Mouse (Mus musculus) layer of hippocampus, adult 18-20 months (tissue): Measurements from ENCODE around the gene Vmn2r80. TPM values are rescaled to one million over a fixed set of nuclear protein-coding genes. Genes with fewer than 3 reads are reported as not detected.
"Not testable (repeated sequence)": the region's sequence is repeated elsewhere in the genome, so short reads cannot be mapped to it uniquely, and the experiment has no call there.

Experiments used
- DNase-seq, 2 experiments: peaks; one replicate each; pipeline ENCODE4 v3.0.0; 2022; ENCODE audit warnings: low spot score in 2 of 2
- long read RNA-seq: library from polyadenylated mRNA; stranded (forward); transcript quantifications from one replicate; pipeline ENCODE4 v2.0.0, GENCODE M21; 2021
- total RNA-seq, 2 experiments: library from RNA; stranded (reverse); gene quantifications; 2 replicates each; pipeline ENCODE4 v1.2.3; 2021

Vmn2r80 gene
- total RNA-seq, result not detected
- long read RNA-seq, result 0 reads

DNA sequence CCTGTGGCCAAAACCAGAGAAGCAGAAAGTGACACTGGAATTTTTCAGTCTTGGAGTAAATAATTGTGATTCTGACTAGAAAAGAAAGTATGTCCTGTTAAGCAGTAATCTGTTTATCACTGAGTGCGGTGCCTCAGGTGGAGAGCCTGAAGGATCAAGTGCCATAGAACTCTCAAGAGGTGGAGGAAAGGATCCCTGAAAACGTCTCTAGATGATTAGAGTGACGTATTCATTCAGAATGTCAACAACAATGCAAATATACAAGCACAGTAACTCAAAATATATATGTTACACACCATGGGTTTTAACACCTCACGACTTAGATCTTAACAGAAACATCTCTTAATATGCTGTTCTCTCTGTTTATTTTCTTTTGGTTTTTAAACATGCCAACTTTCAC is at the start of gene Vmn2r80:
TSS of gene Vmn2r80 (plus strand) at position 301 of the 400 bp plus-strand sequence.
- not testable (repeated sequence) for DNase-seq

DNA sequence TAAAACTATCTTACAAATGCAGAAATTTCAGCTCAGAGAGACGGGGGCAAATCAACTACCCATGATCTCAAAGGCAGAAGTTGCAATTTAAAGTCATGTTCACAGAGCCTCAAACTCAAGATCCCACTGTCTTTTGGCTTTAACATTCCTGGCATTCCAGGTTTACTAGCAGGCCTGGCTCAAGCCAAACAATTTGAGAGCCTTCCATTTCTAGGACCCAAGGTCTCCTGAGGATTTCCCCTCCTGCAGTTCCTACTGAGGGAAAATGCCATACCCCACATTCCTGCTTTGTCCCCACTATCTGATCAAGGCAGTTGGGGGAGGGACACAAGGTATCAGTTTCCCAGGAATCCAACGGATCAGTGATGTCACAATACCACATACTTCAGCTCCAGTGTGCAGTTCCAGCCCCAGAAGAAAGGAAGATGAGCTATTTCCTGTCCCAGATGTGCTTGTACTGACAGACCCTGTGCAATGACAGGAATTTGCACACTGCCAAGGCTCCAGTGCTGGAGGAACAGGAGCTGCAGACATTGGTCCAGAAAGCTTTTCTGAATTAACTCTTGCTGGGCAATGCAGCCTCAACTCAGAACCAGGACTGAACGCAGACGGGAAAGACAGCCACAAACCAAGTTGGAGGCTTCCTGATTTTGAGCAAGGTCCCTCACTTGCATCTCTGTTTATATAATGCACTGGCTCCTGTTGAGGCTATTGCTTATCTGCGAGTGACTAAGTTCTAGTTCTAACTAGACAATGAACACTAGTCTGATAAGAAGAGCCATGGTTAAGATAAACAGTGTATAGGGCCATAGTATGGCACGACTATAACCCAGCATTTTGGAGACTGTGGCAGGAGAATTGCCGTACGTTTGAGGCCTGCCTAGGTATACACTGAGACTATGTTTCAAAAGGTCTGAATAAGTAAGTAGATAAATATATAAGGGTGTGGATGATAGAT is 42.0 kb upstream of the Vmn2r80 start:
- no peak for DNase-seq

DNA sequence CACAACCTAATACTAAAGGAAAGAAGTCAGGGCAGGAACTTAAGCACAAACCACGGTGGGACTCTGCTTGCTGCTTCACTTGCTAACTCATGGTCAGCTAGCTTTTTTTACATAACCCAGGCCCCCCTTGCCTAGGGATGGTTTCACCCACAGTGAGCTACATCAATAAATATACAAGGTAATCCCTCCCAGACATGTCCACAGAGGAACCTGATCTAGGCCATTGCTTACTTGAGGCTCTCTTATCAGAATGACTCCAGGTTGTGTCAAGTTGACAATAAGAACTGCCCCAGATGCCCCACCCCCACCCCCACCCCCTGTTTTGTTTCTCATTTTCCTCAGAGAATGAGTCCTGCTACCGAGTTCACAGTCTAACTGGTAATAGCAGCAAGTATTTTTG is 41.0 kb upstream of the Vmn2r80 start:
- DNase-seq, result no peak

DNA sequence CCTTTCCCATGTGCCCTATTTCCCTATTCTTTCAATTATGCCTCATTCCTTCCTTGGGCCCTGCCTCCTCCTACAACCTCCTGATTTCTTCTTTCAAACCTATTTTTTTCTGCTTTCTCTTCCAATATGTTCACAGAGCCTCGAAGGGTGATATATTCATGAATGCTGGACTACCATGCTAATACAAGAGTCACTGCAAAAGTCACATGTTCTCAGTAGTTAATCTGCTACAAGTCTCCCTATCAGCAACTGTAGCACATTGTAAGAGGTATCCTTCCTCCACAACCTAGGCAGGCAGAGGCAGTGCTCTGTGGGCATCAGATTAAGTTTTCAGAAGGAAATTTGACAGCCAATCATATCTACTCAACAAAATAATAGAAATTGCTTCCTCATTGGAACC is 39.4 kb upstream of the Vmn2r80 start:
- no peak for DNase-seq

DNA sequence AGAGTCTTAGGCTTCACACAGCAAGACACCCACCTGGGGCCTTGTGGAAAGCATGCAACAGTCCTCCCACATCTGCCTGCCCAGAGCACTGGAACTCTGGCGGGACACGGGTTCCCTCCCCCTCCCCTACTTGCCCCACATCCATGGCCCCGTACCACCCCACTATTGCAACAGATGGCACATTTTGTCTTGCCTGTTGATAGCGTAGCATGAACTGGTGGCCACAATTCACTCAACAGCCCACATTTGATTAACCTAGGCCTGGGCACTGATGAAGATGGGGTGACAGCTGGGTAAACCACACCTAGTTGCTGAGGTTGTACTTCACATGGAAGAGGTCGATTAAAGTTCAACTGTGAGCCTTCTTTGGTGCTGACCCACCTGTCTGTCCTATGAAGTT is 38.1 kb upstream of the Vmn2r80 start:
- no peak for DNase-seq

DNA sequence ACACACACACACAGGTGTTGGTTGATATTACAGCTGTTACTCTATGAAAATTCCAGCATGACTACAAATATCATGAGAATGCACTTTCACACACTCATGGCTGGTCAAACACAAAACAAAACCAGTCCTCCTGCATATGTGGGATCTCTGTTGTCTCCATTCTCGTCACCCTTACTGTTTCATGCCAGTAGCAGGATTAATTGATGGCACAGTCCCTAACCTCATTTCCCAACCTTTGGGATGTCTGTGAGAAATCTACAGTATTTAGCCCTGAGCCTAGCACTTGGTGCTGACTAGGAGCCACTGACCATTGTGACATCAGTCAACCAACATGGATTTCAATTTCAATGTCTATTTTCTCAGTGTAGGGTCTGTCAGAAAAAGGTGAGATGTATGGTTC is 33.5 kb upstream of the Vmn2r80 start:
- no peak for DNase-seq

DNA sequence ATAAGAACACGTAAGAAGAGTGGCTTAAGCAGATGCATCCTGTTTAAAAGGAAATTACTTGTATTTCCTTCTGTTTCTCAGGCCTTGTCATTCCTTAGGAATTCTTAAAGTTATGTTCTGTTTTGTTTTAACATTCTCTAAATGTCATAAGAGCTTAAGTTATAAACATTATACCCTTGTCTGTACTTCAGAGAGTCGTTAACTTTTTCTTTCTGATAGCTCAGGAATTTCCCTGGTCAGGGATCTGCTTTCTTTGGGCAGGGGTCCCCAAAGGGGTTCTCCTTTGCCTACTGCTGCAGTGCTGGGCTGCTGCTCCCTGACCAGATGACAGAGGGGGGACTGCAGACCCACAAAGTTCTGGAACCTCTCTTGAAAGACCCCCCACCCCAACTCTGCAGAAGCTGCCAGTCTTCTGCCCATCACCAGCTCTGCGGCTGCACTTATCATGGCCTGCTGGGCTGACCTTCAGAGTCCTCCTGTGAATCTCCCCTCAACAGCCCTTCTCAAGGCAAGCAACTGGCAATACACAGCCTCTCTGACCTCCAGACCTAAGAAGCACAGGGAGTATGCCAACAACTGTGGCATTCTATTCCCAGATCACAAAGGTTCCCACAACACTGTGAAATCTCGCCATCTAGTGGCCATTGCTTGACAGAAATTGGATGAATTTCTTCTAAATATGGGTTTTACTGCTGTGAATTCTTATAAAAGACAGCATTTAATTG is 32.3 kb upstream of the Vmn2r80 start:
- peak in 1 of 2 experiments; percentile 76 for DNase-seq

DNA sequence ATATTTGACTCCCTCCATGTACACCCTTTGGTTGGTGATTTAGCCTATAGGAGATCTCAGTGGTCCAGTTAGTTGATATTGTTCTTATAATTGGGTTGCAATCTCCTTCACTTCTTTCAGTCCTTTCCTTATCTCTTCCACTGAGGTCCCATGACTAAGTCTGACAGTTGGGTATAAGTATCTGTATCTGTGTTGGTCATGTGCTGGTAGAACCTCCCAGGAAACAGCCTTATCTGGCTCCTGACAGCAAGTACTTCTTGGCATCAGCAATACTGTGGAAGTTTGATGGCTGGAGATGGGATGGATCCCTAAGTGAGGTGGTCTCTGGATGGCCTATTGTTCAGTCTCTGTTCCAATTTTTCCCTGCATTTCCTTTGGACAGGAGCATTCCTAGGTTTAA is 3.0 kb downstream of the Vmn2r80 start:
- no peak for DNase-seq

DNA sequence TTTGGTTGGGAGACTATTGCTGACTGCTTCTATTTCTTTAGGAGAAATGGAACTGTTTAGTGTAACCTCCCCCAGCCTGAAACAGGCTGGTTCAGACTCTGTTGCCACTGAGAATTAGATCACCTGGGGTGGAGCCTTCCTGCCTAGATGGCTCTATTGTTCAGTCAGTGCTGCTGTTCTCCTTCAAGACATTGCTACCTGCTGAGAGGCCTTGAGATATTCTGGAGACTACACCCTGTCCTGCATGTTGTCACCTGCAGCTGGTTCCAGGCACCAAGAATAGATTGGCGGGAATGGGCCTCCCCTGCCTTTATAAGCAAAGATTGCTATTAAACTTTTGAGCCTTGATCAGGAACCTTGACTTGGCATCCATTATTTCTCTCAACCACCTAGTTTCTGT is 51.4 kb downstream of the Vmn2r80 start:
- not testable (repeated sequence) for DNase-seq

DNA sequence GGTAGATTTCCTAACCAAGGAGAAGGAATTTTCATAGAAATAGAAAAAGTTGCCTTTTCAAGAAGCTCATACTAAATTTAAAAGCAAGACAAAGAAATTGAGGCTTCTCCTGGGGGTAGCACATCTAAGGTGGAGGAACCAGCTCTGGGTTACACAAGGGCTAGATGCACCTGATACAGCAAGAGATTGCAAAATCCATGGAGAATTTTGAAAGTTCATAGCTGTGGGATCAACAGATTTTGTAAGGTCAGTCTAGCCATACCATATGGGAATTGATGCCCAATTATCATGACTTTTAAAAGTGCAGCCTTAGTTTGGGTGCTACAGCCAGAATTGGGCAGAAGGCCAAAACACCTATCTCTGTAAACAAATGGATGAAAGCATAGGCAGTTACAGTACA is 71.9 kb downstream of the Vmn2r80 start:
- DNase-seq, result no peak

DNA sequence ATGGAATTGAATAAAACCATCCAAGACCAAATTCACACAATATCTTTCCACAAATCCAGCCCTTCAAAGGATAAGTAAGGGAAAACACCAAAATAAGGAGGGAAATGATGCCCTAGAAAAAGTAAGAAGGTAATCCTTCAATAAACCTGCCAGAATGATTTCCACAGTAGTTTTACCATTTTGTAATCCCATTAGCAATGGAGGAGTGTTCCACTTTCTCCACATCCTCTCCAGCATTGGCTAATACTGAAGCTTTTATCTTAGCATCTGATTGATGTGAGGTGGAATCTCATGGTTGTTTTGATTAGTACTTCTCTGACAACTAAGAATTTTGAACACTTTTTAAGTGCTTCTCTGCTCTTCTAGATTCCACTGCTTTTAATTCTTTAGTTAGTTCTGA is 73.0 kb downstream of the Vmn2r80 start:
- no peak for DNase-seq

DNA sequence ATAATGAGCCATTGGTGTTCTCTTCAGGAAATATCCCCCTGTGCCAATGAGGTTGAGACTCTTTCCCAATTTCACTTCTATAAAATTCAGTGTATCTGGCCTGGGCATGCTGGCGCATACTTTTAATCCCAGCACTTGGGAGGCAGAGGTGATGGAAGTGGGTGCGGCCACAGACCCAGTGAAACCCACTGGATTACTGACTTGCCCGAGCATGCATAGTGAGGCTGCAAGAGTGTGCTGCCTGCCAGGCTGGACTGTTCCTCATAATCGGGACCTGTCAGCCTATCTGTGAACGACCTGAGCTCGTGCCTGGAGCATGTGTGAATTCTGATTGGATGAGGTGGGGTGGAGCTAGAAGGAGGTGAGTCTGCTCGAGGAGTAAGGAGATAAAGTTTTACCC is 73.6 kb downstream of the Vmn2r80 start:
- no peak for DNase-seq

Other genes with a start within 250 kb of the Vmn2r80 start
- gene Olfr1354, start 235.6 kb upstream of the Vmn2r80 start, total RNA-seq, result not detected
- not detected for gene Olfr8, start 198.1 kb upstream of the Vmn2r80 start, total RNA-seq
- gene Olfr1353, start 185.5 kb upstream of the Vmn2r80 start, total RNA-seq, result not detected
- not detected for gene Olfr1352, start 167.7 kb upstream of the Vmn2r80 start, total RNA-seq
- not detected for gene Olfr1351, start 136.3 kb upstream of the Vmn2r80 start, total RNA-seq
- gene Olfr57, start 120.0 kb upstream of the Vmn2r80 start, total RNA-seq, result not detected
- 10 to 100 TPM; 19.3 to 20.0 TPM for gene 2610008E11Rik, start 51.2 kb upstream of the Vmn2r80 start, total RNA-seq
- gene Vmn2r81, start 98.9 kb downstream of the Vmn2r80 start, total RNA-seq, result not detected
- gene Vmn2r82, start 207.8 kb downstream of the Vmn2r80 start, total RNA-seq, result not detected